ENCODE assay signal across 8 mouse cellular contexts in genomic region chr14:47188848-47189634, GRCm38 (mm10). TPM values are rescaled to one million over a fixed set of nuclear protein-coding genes. Genes with fewer than 3 reads are reported as not detected.
A peak's percentile ranks its signal among the peaks of the same experiment; 100 is the strongest.
DNase-seq lines count a peak whose midpoint lies in the region; ATAC-seq and TF ChIP-seq lines count a peak whose summit lies in the region.

Gch1 (minus strand) TSS chr14:47189413.

- no peaks in the 10 kb centered on the region for H3K4me1 ChIP-seq in cortical plate, adult 2 months (ENCODE audit: control insufficient read depth, insufficient read depth, low read length)
- H3K4me1 ChIP-seq in intestine, embryonic 14.5 days (replicated peaks; ENCODE audit: control insufficient read depth, insufficient read depth, low read length), result peaks cover 6% of the 10 kb centered on the region

- intact Hi-C loops in left cerebral cortex, postnatal 10 days (cut with DNase I), result loop anchor here (10.0 kb wide), 1 partner anchor 314 kb away; no protein-coding TSS in a partner anchor

- peaks cover 15% of the 10 kb centered on the region for H3K27me3 ChIP-seq in intestine, embryonic 14.5 days (replicated peaks; ENCODE audit: control insufficient read depth, insufficient read depth, low read length)

- peak within 1 kb of the TSS; percentile 33 for H3K9ac ChIP-seq in intestine, embryonic 14.5 days (ENCODE audit: low read length)

- no peak within 1 kb of the TSS for H3K27ac ChIP-seq in cortical plate, adult 2 months (ENCODE audit: insufficient read depth, low read length)
- H3K27ac ChIP-seq in intestine, embryonic 14.5 days (ENCODE audit: low read depth), result no peak within 1 kb of the TSS

- H3K4me3 ChIP-seq in cortical plate, adult 2 months (ENCODE audit: insufficient read depth, low read length), result peak within 1 kb of the TSS; percentile 43
- peak within 1 kb of the TSS; percentile 70 for H3K4me3 ChIP-seq in intestine, embryonic 14.5 days (ENCODE audit: low read depth, low read length)

- H3K36me3 ChIP-seq in intestine, embryonic 14.5 days (ENCODE audit: control insufficient read depth, insufficient read depth, low read length), result no peaks in the 10 kb centered on the region

- ATAC-seq in intestine, embryonic 14.5 days (replicated peaks; ENCODE audit: low FRiP score, low TSS enrichment, low read depth), result peak; percentile 89
- peak; percentile 70 for ATAC-seq in megakaryocyte progenitor cell, adult 5-6 weeks (replicated peaks; ENCODE audit: poor library complexity)

- under 1% methylated on average over 66 of the region's 68 CpGs for WGBS in intestine, embryonic 14.5 days

- peak within 1 kb of the TSS; percentile 72 for H3K4me2 ChIP-seq in intestine, embryonic 14.5 days (ENCODE audit: low read length)

- no peak for TF ChIP-seq CTCF in cortical plate, adult 2 months (IDR thresholded peaks at IDR 0.05; ENCODE audit: extremely low read depth, insufficient read depth, low read length)

- DNase-seq in ZHBTc4 (ENCODE audit: low read depth, low spot score), result peak; percentile 67
- DNase-seq in gastrocnemius, postnatal 10 days, result peak; percentile 73
- DNase-seq in intestine, embryonic 14.5 days (ENCODE audit: low spot score), result peak; percentile 88
- peak; percentile 47 to 80 for DNase-seq in left cerebral cortex, postnatal 10 days (ENCODE audit: extremely low spot score in 1 of 2, low spot score in 2 of 2)
- peak; percentile 60 for DNase-seq in right cerebral cortex, postnatal 14 days
- DNase-seq in urinary bladder, postnatal 25 days (ENCODE audit: low spot score), result peak; percentile 70

- no peaks in the 10 kb centered on the region for H3K9me3 ChIP-seq in intestine, embryonic 14.5 days (ENCODE audit: control insufficient read depth, low read length)

- no peak for TF ChIP-seq POLR2A in cortical plate, adult 2 months (IDR thresholded peaks at IDR 0.05; ENCODE audit: extremely low read depth, insufficient read depth, low read length)

RNA-seq across cellular contexts. Expression of gene Gch1, which starts in this region (rescaled TPM):
- polyA plus RNA-seq in cortical plate, adult 2 months (2012; rRNA removed), result 1.6 TPM in 2 replicates
- total RNA-seq in gastrocnemius, postnatal 10 days (2021), result 1 to 10 TPM; 1.6 to 1.9 TPM
- 3.0 and 4.4 TPM in 2 replicates for polyA plus RNA-seq in intestine, embryonic 14.5 days (2014; fragmentation: Nextera tagmentation; extraction: Ambion mirVana)
- total RNA-seq in left cerebral cortex, postnatal 10 days (2021), result 1 to 10 TPM; 1.1 to 1.4 TPM
- 1.9 and 2.6 TPM in 2 replicates for total RNA-seq in megakaryocyte progenitor cell, adult 5-6 weeks (2015)
- 1.7 TPM in 2 replicates for total RNA-seq in megakaryocyte progenitor cell, adult 5-6 weeks (2017)
